Mouse (Mus musculus): ENCODE data around the gene Apod. TPM values are rescaled to one million over a fixed set of nuclear protein-coding genes. Genes with fewer than 3 reads are reported as not detected.

Apod gene
- polyA plus RNA-seq (2014; fragmentation: Nextera tagmentation; extraction: Ambion mirVana), result 63.0 and 64.0 TPM in 2 replicates

GRCm38 (mm10) chr16:31314497-31315233 lies at the start of gene Apod:
Apod (minus strand) TSS chr16:31314808.
- DNase-seq (ENCODE audit: low spot score) (peak; percentile 87), ATAC-seq (ENCODE audit: low read depth) (peak; percentile 72)
- no peaks in the 10 kb centered on the region for H3K9me3 ChIP-seq (ENCODE audit: control insufficient read depth, low read length)
- H3K4me1 ChIP-seq (ENCODE audit: control insufficient read depth, insufficient read depth, low read length), result peaks cover 27% of the 10 kb centered on the region
- WGBS, result 32% methylated on average over 9 of the region's 9 CpGs
- H3K4me2 ChIP-seq (ENCODE audit: low read depth, low read length), result peak within 1 kb of the TSS; percentile 29
- H3K36me3 ChIP-seq (ENCODE audit: control insufficient read depth, insufficient read depth, low read length), result no peaks in the 10 kb centered on the region
- H3K9ac ChIP-seq (ENCODE audit: low read depth, low read length), result peak within 1 kb of the TSS; percentile 48
- H3K27ac ChIP-seq (replicated peaks; ENCODE audit: low read depth, low read length), result peak within 1 kb of the TSS; percentile 87
- H3K4me3 ChIP-seq (ENCODE audit: low read depth, low read length), result no peak within 1 kb of the TSS; the same call in 1 of the 2 replicates
- no peaks in the 10 kb centered on the region for H3K27me3 ChIP-seq (replicated peaks; ENCODE audit: control insufficient read depth, insufficient read depth, low read length)

GRCm38 (mm10) chr16:31363685-31364436 lies 49.3 kb upstream of the Apod start:
- ATAC-seq (ENCODE audit: low read depth) (no peak), DNase-seq (ENCODE audit: low spot score) (no peak)
- H3K4me3 ChIP-seq (ENCODE audit: low read depth, low read length), result no peak overlapping the region
- H3K36me3 ChIP-seq (ENCODE audit: control insufficient read depth, insufficient read depth, low read length), result no peaks in the 10 kb centered on the region
- no peak overlapping the region for H3K4me2 ChIP-seq (ENCODE audit: low read depth, low read length)
- no peak overlapping the region for H3K27ac ChIP-seq (replicated peaks; ENCODE audit: low read depth, low read length)
- H3K4me1 ChIP-seq (ENCODE audit: control insufficient read depth, insufficient read depth, low read length), result no peaks in the 10 kb centered on the region
- H3K27me3 ChIP-seq (replicated peaks; ENCODE audit: control insufficient read depth, insufficient read depth, low read length), result no peaks in the 10 kb centered on the region
- H3K9me3 ChIP-seq (ENCODE audit: control insufficient read depth, low read length), result no peaks in the 10 kb centered on the region
- 76% methylated on average over 11 of the region's 11 CpGs for WGBS
- no peak overlapping the region for H3K9ac ChIP-seq (ENCODE audit: low read depth, low read length)

- Histone ChIP-seq H3K4me3 (ENCODE audit: low read depth, low read length) (no peak overlapping the region), H3K4me1 (ENCODE audit: control insufficient read depth, insufficient read depth, low read length) (no peaks in the 10 kb centered on the region), H3K4me2 (ENCODE audit: low read depth, low read length) (no peak overlapping the region), H3K27ac (replicated peaks; ENCODE audit: low read depth, low read length) (no peak overlapping the region), H3K27me3 (replicated peaks; ENCODE audit: control insufficient read depth, insufficient read depth, low read length) (no peaks in the 10 kb centered on the region), H3K9ac (ENCODE audit: low read depth, low read length) (no peak overlapping the region), H3K9me3 (ENCODE audit: control insufficient read depth, low read length) (no peaks in the 10 kb centered on the region), H3K36me3 (ENCODE audit: control insufficient read depth, insufficient read depth, low read length) (no peaks in the 10 kb centered on the region)
- DNase-seq (ENCODE audit: low spot score) (no peak), ATAC-seq (ENCODE audit: low read depth) (no peak)
- WGBS, result 56% methylated on average over 5 of the region's 5 CpGs
Measured at GRCm38 (mm10) chr16:31359542-31359941, 44.9 kb upstream of the Apod start.

- WGBS, result 43% methylated on average over 9 of the region's 9 CpGs
- H3K4me1 ChIP-seq (ENCODE audit: control insufficient read depth, insufficient read depth, low read length), result no peaks in the 10 kb centered on the region
- no peaks in the 10 kb centered on the region for H3K36me3 ChIP-seq (ENCODE audit: control insufficient read depth, insufficient read depth, low read length)
- H3K4me2 ChIP-seq (ENCODE audit: low read depth, low read length), result no peak overlapping the region
- no peak overlapping the region for H3K9ac ChIP-seq (ENCODE audit: low read depth, low read length)
- no peak for ATAC-seq (ENCODE audit: low read depth)
- no peak overlapping the region for H3K27ac ChIP-seq (replicated peaks; ENCODE audit: low read depth, low read length)
- no peak for DNase-seq (ENCODE audit: low spot score)
- no peaks in the 10 kb centered on the region for H3K9me3 ChIP-seq (ENCODE audit: control insufficient read depth, low read length)
- H3K27me3 ChIP-seq (replicated peaks; ENCODE audit: control insufficient read depth, insufficient read depth, low read length), result no peaks in the 10 kb centered on the region
- no peak overlapping the region for H3K4me3 ChIP-seq (ENCODE audit: low read depth, low read length)
Measured at GRCm38 (mm10) chr16:31358991-31359390, 44.4 kb upstream of the Apod start.

- H3K4me1 ChIP-seq (ENCODE audit: control insufficient read depth, insufficient read depth, low read length), result no peaks in the 10 kb centered on the region
- no peaks in the 10 kb centered on the region for H3K36me3 ChIP-seq (ENCODE audit: control insufficient read depth, insufficient read depth, low read length)
- H3K27me3 ChIP-seq (replicated peaks; ENCODE audit: control insufficient read depth, insufficient read depth, low read length), result no peaks in the 10 kb centered on the region
- no peak overlapping the region for H3K4me3 ChIP-seq (ENCODE audit: low read depth, low read length)
- no peak overlapping the region for H3K27ac ChIP-seq (replicated peaks; ENCODE audit: low read depth, low read length)
- DNase-seq (ENCODE audit: low spot score) (no peak), ATAC-seq (ENCODE audit: low read depth) (no peak)
- WGBS, result 50% methylated on average over 15 of the region's 15 CpGs
- no peaks in the 10 kb centered on the region for H3K9me3 ChIP-seq (ENCODE audit: control insufficient read depth, low read length)
- no peak overlapping the region for H3K4me2 ChIP-seq (ENCODE audit: low read depth, low read length)
- no peak overlapping the region for H3K9ac ChIP-seq (ENCODE audit: low read depth, low read length)
Measured at GRCm38 (mm10) chr16:31358576-31358975, 44.0 kb upstream of the Apod start.

GRCm38 (mm10) chr16:31355882-31356281 lies 41.3 kb upstream of the Apod start:
- Histone ChIP-seq H3K4me2 (ENCODE audit: low read depth, low read length) (no peak overlapping the region), H3K27me3 (replicated peaks; ENCODE audit: control insufficient read depth, insufficient read depth, low read length) (no peaks in the 10 kb centered on the region), H3K4me3 (ENCODE audit: low read depth, low read length) (no peak overlapping the region), H3K4me1 (ENCODE audit: control insufficient read depth, insufficient read depth, low read length) (no peaks in the 10 kb centered on the region), H3K9me3 (ENCODE audit: control insufficient read depth, low read length) (no peaks in the 10 kb centered on the region), H3K27ac (replicated peaks; ENCODE audit: low read depth, low read length) (no peak overlapping the region), H3K9ac (ENCODE audit: low read depth, low read length) (no peak overlapping the region), H3K36me3 (ENCODE audit: control insufficient read depth, insufficient read depth, low read length) (no peaks in the 10 kb centered on the region)
- 66% methylated on average over 6 of the region's 6 CpGs for WGBS
- DNase-seq (ENCODE audit: low spot score) (no peak), ATAC-seq (ENCODE audit: low read depth) (no peak)

GRCm38 (mm10) chr16:31354341-31355329 lies 40.0 kb upstream of the Apod start:
- peak; percentile 68 for DNase-seq (ENCODE audit: low spot score)
- Histone ChIP-seq H3K9ac (ENCODE audit: low read depth, low read length) (no peak overlapping the region), H3K4me2 (ENCODE audit: low read depth, low read length) (no peak overlapping the region), H3K4me1 (ENCODE audit: control insufficient read depth, insufficient read depth, low read length) (no peaks in the 10 kb centered on the region), H3K27ac (replicated peaks; ENCODE audit: low read depth, low read length) (no peak overlapping the region), H3K27me3 (replicated peaks; ENCODE audit: control insufficient read depth, insufficient read depth, low read length) (no peaks in the 10 kb centered on the region), H3K4me3 (ENCODE audit: low read depth, low read length) (no peak overlapping the region), H3K36me3 (ENCODE audit: control insufficient read depth, insufficient read depth, low read length) (no peaks in the 10 kb centered on the region), H3K9me3 (ENCODE audit: control insufficient read depth, low read length) (no peaks in the 10 kb centered on the region)
- ATAC-seq (ENCODE audit: low read depth), result peak; percentile 33; the same call in 1 of the 2 replicates
- WGBS, result 21% methylated on average over 16 of the region's 17 CpGs

GRCm38 (mm10) chr16:31352996-31353395 lies 38.4 kb upstream of the Apod start:
- H3K4me3 ChIP-seq (ENCODE audit: low read depth, low read length), result no peak overlapping the region
- no peak overlapping the region for H3K27ac ChIP-seq (replicated peaks; ENCODE audit: low read depth, low read length)
- 59% methylated on average over 4 of the region's 4 CpGs for WGBS
- H3K27me3 ChIP-seq (replicated peaks; ENCODE audit: control insufficient read depth, insufficient read depth, low read length), result no peaks in the 10 kb centered on the region
- H3K9me3 ChIP-seq (ENCODE audit: control insufficient read depth, low read length), result no peaks in the 10 kb centered on the region
- ATAC-seq (ENCODE audit: low read depth) (no peak), DNase-seq (ENCODE audit: low spot score) (peak; percentile 43)
- no peak overlapping the region for H3K4me2 ChIP-seq (ENCODE audit: low read depth, low read length)
- no peak overlapping the region for H3K9ac ChIP-seq (ENCODE audit: low read depth, low read length)
- no peaks in the 10 kb centered on the region for H3K4me1 ChIP-seq (ENCODE audit: control insufficient read depth, insufficient read depth, low read length)
- H3K36me3 ChIP-seq (ENCODE audit: control insufficient read depth, insufficient read depth, low read length), result no peaks in the 10 kb centered on the region
